Mouse (Mus musculus): ENCODE data around the gene Syn2.

- TF ChIP-seq GATA1 (IDR thresholded peaks at IDR 0.05; ENCODE audit: borderline replicate concordance, low read length) (no peak), CTCF (IDR thresholded peaks at IDR 0.05; ENCODE audit: low read depth, low read length) (no peak), GATA2 (IDR thresholded peaks at IDR 0.05; ENCODE audit: borderline replicate concordance, low read depth, low read length) (no peak), POLR2AphosphoS5 (IDR thresholded peaks at IDR 0.05; ENCODE audit: insufficient replicate concordance, low read depth, low read length) (no peak)
Observed at GRCm38 (mm10) chr6:115191111-115191510, 56.4 kb downstream of the Syn2 start.

All from G1E (cell line).